Comparison of ENCODE assay signal across 7 mouse cellular contexts in genomic region chr15:73923438-73923837, GRCm38 (mm10).
DNase-seq lines count a peak whose midpoint lies in the region; ATAC-seq lines count a peak whose summit lies in the region.

No protein-coding gene starts in this region.

- no peaks in the 10 kb centered on the region for H3K9me3 ChIP-seq in heart, embryonic 10.5 days

- ATAC-seq in activated CD4-positive, CD25-positive, alpha-beta regulatory T cell, adult 4 months, result no peak
- no peak for ATAC-seq in cerebellum, adult (ENCODE audit: insufficient number of reproducible peaks, low FRiP score, low TSS enrichment)

- H3K27ac ChIP-seq in heart, embryonic 10.5 days, result no peak overlapping the region

- H3K4me1 ChIP-seq in heart, embryonic 10.5 days, result peaks cover 10% of the 10 kb centered on the region

- peak; percentile 42 to 74 for DNase-seq in left cerebral cortex, postnatal 10 days (ENCODE audit: extremely low spot score in 1 of 2, low spot score in 2 of 2)
- DNase-seq in left cerebral cortex, adult 11 months (ENCODE audit: low spot score), result no peak
- peak; percentile 49 for DNase-seq in embryo, embryonic 10.5 days (ENCODE audit: low spot score)
- peak; percentile 89 for DNase-seq in heart, embryonic 10.5 days (ENCODE audit: low spot score)
- DNase-seq in lung, postnatal 25 days (ENCODE audit: low spot score), result peak; percentile 9

- H3K4me3 ChIP-seq in heart, embryonic 10.5 days, result no peak overlapping the region

- no peaks in the 10 kb centered on the region for H3K36me3 ChIP-seq in heart, embryonic 10.5 days

- WGBS in heart, embryonic 10.5 days, result 65% methylated on average over 2 of the region's 2 CpGs

- intact Hi-C loops in left cerebral cortex, postnatal 10 days (cut with DNase I), result no loop called here

- peaks cover 12% of the 10 kb centered on the region; the same call in 1 of the 2 replicates for H3K27me3 ChIP-seq in heart, embryonic 10.5 days (ENCODE audit: insufficient read depth, poor library complexity, severe bottlenecking)
